Mouse (Mus musculus) neural tube, embryonic 13.5 days (tissue): ENCODE measurements around the gene Cxxc4. TPM values are rescaled to one million over a fixed set of nuclear protein-coding genes. Genes with fewer than 3 reads are reported as not detected.
"Not testable (repeated sequence)": the region's sequence is repeated elsewhere in the genome, so short reads cannot be mapped to it uniquely, and the experiment has no call there.

Experiments
- ATAC-seq: fragments of 200-750 bp; cut with Nextera tagmentation; 2 replicates; pipeline ENCODE4 v1.8.0; 2017; ENCODE audit warnings: low read depth, mild to moderate bottlenecking, moderate TSS enrichment, moderate library complexity
- H3K27ac ChIP-seq: fragments of 300-500 bp; sonication (generic); replicated peaks from 2 replicates; pipeline ENCODE4 v1.5.1; 2015; ENCODE audit warnings: moderate library complexity, mild to moderate bottlenecking, inconsistent platforms
- H3K27me3 ChIP-seq: fragments of 300-500 bp; sonication (generic); 2 replicates; pipeline ENCODE4 v1.6.1; 2015; ENCODE audit warnings: mild to moderate bottlenecking, inconsistent platforms
- H3K36me3 ChIP-seq: fragments of 300-500 bp; sonication (generic); 2 replicates; pipeline ENCODE4 v1.6.1; 2015; ENCODE audit warnings: mild to moderate bottlenecking, inconsistent platforms
- H3K4me1 ChIP-seq: fragments of 300-500 bp; sonication (generic); replicated peaks from 2 replicates; pipeline ENCODE4 v1.6.1; 2015; ENCODE audit warnings: inconsistent platforms
- H3K4me2 ChIP-seq: fragments of 300-500 bp; sonication (generic); 2 replicates; pipeline ENCODE4 v1.6.1; 2015; ENCODE audit warnings: inconsistent platforms, mild to moderate bottlenecking, moderate library complexity
- H3K4me3 ChIP-seq: fragments of 300-500 bp; sonication (generic); 2 replicates; pipeline ENCODE4 v1.5.1; 2015; ENCODE audit warnings: mild to moderate bottlenecking, inconsistent platforms
- H3K9ac ChIP-seq: fragments of 300-500 bp; sonication (generic); 2 replicates; pipeline ENCODE4 v1.6.1; 2015; ENCODE audit warnings: moderate library complexity, mild to moderate bottlenecking, inconsistent platforms
- H3K9me3 ChIP-seq: fragments of 300-500 bp; sonication (generic); 2 replicates; pipeline ENCODE4 v1.6.1; 2016; ENCODE audit warnings: inconsistent platforms
- WGBS: fragments of 180-500 bp; shearing (Covaris S2); methylation state at CpG from one replicate; pipeline ENCODE4 v1.1.7; 2015; 5-methylcytosine and 5-hydroxymethylcytosine counted together
- polyA plus RNA-seq: library from polyadenylated mRNA; unstranded; fragments of >200 nt; fragmentation: Nextera tagmentation; extraction: Ambion mirVana; gene quantifications from 2 replicates; pipeline ENCODE4 v1.2.1, GENCODE M21; 2015

Gene Cxxc4
- 29.3 and 29.5 TPM in 2 replicates for polyA plus RNA-seq

GRCm38 (mm10) chr3:134236414-134237112 lies at the start of gene Cxxc4:
TSS of gene Cxxc4 (plus strand) at chr3:134236484.
- Histone ChIP-seq H3K9me3 (no peaks in the 10 kb centered on the region), H3K4me2 (peak within 1 kb of the TSS; percentile 88)
- under 1% methylated on average over 19 of the region's 22 CpGs for WGBS

DNA sequence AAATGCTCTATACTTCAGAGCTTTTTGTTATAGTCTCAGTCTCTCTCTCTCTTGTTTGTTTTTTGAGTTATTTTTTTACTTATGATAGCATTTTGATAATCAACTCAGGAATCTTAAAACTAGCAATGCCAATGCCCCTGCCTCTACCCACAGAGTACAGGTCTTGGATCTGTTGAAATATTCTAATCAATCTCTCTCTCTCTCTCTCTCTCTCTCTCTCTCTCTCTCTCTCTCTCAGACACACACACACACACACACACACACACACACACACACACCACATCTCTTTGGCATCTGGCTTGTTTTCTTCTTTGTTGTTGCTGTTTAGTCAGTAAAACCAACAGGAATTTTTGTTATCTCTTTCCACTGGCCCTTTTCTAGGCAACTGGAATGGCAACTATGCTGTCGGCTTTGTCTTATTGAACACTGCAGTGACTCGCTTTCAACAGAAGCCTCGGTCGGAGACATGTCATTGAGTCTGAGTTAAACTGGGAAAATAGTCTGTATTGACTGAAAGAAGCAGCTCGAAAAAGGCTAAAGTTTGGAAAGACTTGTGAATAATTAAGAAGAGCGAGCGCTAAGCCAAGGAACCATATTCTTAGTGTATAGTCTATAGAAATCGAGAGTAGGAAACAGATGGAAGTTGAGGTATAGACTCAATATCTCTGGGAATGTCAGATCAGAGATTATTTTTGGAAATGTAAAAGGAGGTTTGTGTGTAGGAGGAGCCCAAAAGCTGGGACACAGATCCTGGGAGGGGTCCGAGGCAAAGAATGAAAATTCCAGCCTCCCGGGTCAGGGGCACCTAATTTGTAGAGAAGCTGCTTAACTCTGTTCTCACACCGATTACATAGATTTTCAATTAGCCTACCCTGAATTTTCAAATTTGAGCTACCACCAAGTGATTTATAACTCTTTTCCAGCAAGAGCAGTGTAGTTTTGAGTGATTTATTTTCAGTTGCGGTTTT lies 47.0 kb upstream of the Cxxc4 start:
- no peaks in the 10 kb centered on the region for H3K9me3 ChIP-seq
- WGBS: 55% methylated on average over 12 of the region's 12 CpGs
- H3K27ac ChIP-seq: 0 out of 2 replicates have a peak overlapping the region, but pooled peaks have one; percentile 5
- no peak overlapping the region; the same call in 1 of the 2 replicates for H3K9ac ChIP-seq
- H3K4me2 ChIP-seq: peak overlapping the region; percentile 54
- no peaks in the 10 kb centered on the region for H3K36me3 ChIP-seq
- peak overlapping the region; percentile 27 for H3K4me3 ChIP-seq
- peak; percentile 69; the same call in 1 of the 2 replicates for ATAC-seq
- H3K27me3 ChIP-seq: no peaks in the 10 kb centered on the region
- H3K4me1 ChIP-seq: no peaks in the 10 kb centered on the region; the same call in 1 of the 2 replicates

More at GRCm38 (mm10) chr3:134236414-134237112, at the start of gene Cxxc4:
- H3K36me3 ChIP-seq: no peaks in the 10 kb centered on the region
- H3K27me3 ChIP-seq: no peaks in the 10 kb centered on the region
- H3K9ac ChIP-seq: peak within 1 kb of the TSS; percentile 96
- H3K27ac ChIP-seq: peak within 1 kb of the TSS; percentile 100
- H3K4me3 ChIP-seq: peak within 1 kb of the TSS; percentile 69
- H3K4me1 ChIP-seq: peaks cover 28% of the 10 kb centered on the region
- peak; percentile 84 for ATAC-seq

DNA sequence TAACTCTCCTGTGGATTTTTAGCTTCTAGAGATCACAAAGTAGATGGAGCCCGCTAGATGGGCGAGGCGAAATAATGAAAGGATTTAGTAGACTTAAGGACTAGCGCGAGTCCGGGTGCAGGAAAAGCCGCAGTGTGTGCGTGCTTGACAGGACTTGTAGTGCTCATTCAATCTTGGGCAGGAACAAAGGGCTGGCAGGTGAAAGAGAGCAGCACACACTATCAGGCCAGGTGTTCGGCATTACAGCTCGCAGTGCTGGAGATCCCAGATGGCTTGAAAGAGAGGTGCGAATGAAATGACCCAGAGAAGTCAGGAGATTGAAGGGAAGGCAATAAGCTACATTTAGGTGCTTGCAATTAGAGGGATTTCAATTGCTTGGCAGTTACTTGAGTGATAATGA lies 46.2 kb upstream of the Cxxc4 start:
- peak overlapping the region; percentile 27 for H3K4me3 ChIP-seq
- H3K9me3 ChIP-seq: no peaks in the 10 kb centered on the region
- peak overlapping the region; percentile 53 for H3K9ac ChIP-seq
- peak overlapping the region; percentile 54 for H3K4me2 ChIP-seq
- no peaks in the 10 kb centered on the region; the same call in 1 of the 2 replicates for H3K4me1 ChIP-seq
- 36% methylated on average over 11 of the region's 11 CpGs for WGBS
- H3K36me3 ChIP-seq: no peaks in the 10 kb centered on the region
- no peaks in the 10 kb centered on the region for H3K27me3 ChIP-seq
- ATAC-seq: peak; percentile 61; the same call in 1 of the 2 replicates
- no peak overlapping the region for H3K27ac ChIP-seq

DNA sequence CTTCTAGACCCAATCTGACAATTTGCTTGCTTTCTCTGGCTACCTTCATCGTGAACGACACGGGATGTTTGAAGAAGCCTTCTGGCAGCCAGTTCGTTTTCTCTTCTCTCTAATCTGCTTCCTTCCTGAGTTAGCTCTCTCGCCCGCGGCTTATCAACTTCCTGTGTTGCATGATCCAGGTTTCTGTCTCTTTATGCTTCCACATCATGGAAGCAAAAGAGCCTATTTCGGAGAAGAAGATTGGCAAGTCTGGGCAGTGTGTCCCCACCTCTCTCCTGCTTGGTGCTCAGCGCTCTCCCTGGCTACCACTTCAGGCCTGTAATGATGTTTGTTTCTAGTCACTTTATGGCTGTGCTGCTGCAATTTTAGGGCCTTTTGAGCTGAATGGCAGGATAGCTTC lies 36.4 kb upstream of the Cxxc4 start:
- Histone ChIP-seq H3K4me1 (peaks cover 10% of the 10 kb centered on the region), H3K9ac (no peak overlapping the region), H3K36me3 (no peaks in the 10 kb centered on the region), H3K27ac (no peak overlapping the region), H3K27me3 (no peaks in the 10 kb centered on the region), H3K9me3 (no peaks in the 10 kb centered on the region), H3K4me2 (no peak overlapping the region), H3K4me3 (no peak overlapping the region)
- WGBS: 51% methylated on average over 9 of the region's 9 CpGs
- no peak for ATAC-seq

- H3K4me1 ChIP-seq: no peaks in the 10 kb centered on the region
- no peak overlapping the region for H3K9ac ChIP-seq
- no peaks in the 10 kb centered on the region for H3K9me3 ChIP-seq
- ATAC-seq: no peak
- no peak overlapping the region for H3K4me3 ChIP-seq
- no peaks in the 10 kb centered on the region for H3K36me3 ChIP-seq
- 90% methylated on average over 3 of the region's 3 CpGs for whole genome bisulfite sequencing
- H3K27me3 ChIP-seq: no peaks in the 10 kb centered on the region
- H3K27ac ChIP-seq: no peak overlapping the region
- H3K4me2 ChIP-seq: no peak overlapping the region
Measured at GRCm38 (mm10) chr3:134206624-134207023, 29.7 kb upstream of the Cxxc4 start.

DNA sequence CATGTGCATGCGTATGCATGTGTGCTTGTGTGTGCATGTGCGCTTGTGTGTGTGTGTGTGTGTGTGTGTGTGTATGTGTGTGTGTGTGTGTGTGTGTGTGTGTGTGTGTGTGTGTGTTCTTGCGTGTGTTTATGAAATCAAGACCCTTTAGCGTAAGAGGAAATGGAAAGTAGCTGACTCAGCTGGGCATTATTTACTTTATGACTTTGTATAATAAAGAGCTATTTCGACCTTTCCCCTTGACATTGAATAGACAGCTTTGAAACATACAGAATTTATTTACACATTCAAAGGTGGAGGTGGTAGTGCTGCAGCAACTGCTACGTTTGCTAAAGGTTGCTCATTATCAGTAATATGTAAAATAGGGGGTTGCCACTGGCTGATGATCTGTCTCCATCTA lies 25.3 kb upstream of the Cxxc4 start:
- Histone ChIP-seq H3K4me2 (no peak overlapping the region), H3K27me3 (no peaks in the 10 kb centered on the region), H3K9ac (no peak overlapping the region), H3K9me3 (no peaks in the 10 kb centered on the region), H3K4me1 (no peaks in the 10 kb centered on the region), H3K27ac (no peak overlapping the region), H3K36me3 (no peaks in the 10 kb centered on the region), H3K4me3 (no peak overlapping the region)
- WGBS: 78% methylated on average over 6 of the region's 6 CpGs
- no peak for ATAC-seq

GRCm38 (mm10) chr3:134219881-134220280 lies 16.4 kb upstream of the Cxxc4 start:
- H3K27me3 ChIP-seq, H3K9me3 ChIP-seq, H3K27ac ChIP-seq, ATAC-seq, H3K36me3 ChIP-seq, H3K9ac ChIP-seq, H3K4me2 ChIP-seq, H3K4me1 ChIP-seq, H3K4me3 ChIP-seq: not testable (repeated sequence)

DNA sequence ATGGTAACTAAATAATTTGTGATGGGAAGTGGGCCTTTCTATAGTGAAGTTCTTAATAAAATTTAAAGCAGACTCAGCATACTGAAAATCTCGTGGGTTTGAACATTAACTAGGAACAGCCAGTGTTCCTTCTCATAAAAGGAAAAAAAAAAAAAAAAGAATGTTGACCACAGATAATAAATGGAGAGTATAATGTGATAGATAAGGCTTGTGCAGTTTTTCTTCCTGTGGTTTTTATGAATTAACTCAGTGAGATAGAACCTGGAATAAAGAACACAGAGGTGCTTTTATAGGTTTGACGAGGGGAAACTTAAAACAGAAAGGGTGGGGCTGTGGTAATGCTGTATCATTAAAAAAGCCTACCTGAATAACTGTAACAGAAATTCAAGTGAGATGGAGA lies 15.3 kb upstream of the Cxxc4 start:
- whole genome bisulfite sequencing: 71% methylated on average over 2 of the region's 2 CpGs
- Histone ChIP-seq H3K4me3 (no peak overlapping the region), H3K36me3 (no peaks in the 10 kb centered on the region), H3K4me1 (no peaks in the 10 kb centered on the region), H3K4me2 (no peak overlapping the region), H3K9me3 (no peaks in the 10 kb centered on the region), H3K27ac (no peak overlapping the region), H3K9ac (no peak overlapping the region), H3K27me3 (no peaks in the 10 kb centered on the region)
- ATAC-seq: no peak

DNA sequence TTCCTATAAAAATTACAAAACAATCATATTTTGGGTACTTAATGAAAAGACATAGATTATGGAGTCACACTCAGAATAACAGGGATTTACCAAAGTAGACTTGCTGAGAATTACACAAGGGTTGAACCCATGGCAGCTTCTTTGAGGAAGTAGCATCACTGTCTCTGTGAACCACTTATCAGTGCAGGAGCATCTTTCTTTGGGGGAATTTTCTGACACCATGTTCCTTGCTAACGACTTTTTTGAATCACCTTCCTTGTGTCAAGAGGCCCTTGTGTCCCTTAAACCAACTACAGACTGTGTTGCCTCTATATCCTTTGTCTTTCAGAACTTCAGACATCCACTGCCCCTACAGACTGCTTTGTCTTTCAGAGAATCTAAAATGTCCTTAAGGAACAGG lies 13.7 kb upstream of the Cxxc4 start:
- no peak overlapping the region for H3K4me3 ChIP-seq
- WGBS: 67% methylated on average over 1 of the region's 1 CpGs
- no peak overlapping the region for H3K4me2 ChIP-seq
- no peak for ATAC-seq
- H3K4me1 ChIP-seq: no peaks in the 10 kb centered on the region
- H3K27me3 ChIP-seq: no peaks in the 10 kb centered on the region
- no peak overlapping the region for H3K9ac ChIP-seq
- H3K27ac ChIP-seq: no peak overlapping the region
- no peaks in the 10 kb centered on the region for H3K9me3 ChIP-seq
- H3K36me3 ChIP-seq: no peaks in the 10 kb centered on the region

- Histone ChIP-seq H3K27me3 (no peaks in the 10 kb centered on the region), H3K4me2 (no peak overlapping the region), H3K27ac (no peak overlapping the region), H3K9ac (no peak overlapping the region), H3K4me1 (no peaks in the 10 kb centered on the region), H3K4me3 (no peak overlapping the region), H3K36me3 (no peaks in the 10 kb centered on the region), H3K9me3 (no peaks in the 10 kb centered on the region)
- 83% methylated on average over 7 of the region's 7 CpGs for WGBS
- no peak for ATAC-seq
Measured at GRCm38 (mm10) chr3:134223956-134224355, 12.3 kb upstream of the Cxxc4 start.

GRCm38 (mm10) chr3:134225928-134226327 lies 10.4 kb upstream of the Cxxc4 start:
- no peak overlapping the region for H3K27ac ChIP-seq
- ATAC-seq: no peak
- 95% methylated on average over 3 of the region's 3 CpGs for WGBS

DNA sequence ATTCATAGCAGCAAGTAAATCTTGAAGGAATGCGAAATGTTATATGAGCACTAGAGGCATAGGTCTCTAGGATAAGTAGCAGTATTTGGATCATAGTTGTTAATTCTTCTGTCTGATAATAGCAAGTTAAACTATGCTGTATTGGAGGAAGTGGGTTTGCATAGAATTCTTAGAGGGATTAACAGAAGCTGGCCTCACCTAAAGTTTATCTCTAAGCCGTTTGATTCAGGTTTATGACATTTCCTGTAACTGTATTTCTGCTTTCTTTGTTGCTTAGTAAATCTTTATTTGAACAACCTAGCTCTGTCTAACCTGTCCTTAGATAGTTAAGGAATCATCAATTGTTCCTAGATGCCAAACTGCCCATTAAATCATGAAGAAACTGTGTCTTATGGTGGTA lies 3.5 kb upstream of the Cxxc4 start:
- no peaks in the 10 kb centered on the region for H3K36me3 ChIP-seq
- peaks cover 10% of the 10 kb centered on the region for H3K4me1 ChIP-seq
- H3K27me3 ChIP-seq: no peaks in the 10 kb centered on the region
- no peak overlapping the region for H3K4me2 ChIP-seq
- H3K4me3 ChIP-seq: no peak overlapping the region
- H3K9ac ChIP-seq: no peak overlapping the region
- H3K27ac ChIP-seq: no peak overlapping the region
- no peaks in the 10 kb centered on the region for H3K9me3 ChIP-seq
- no peak for ATAC-seq
- 94% methylated on average over 2 of the region's 2 CpGs for WGBS

More at GRCm38 (mm10) chr3:134225928-134226327, 10.4 kb upstream of the Cxxc4 start:
- Histone ChIP-seq H3K4me1 (no peaks in the 10 kb centered on the region), H3K36me3 (no peaks in the 10 kb centered on the region), H3K9ac (no peak overlapping the region), H3K9me3 (no peaks in the 10 kb centered on the region), H3K4me3 (no peak overlapping the region), H3K4me2 (no peak overlapping the region), H3K27me3 (no peaks in the 10 kb centered on the region)
